Mouse (Mus musculus) liver, postnatal 0 days (tissue): ENCODE measurements around the gene Vgll3.

Experiments used
- CTCF ChIP-seq: sonication (generic); IDR thresholded peaks from 2 replicates; pipeline ENCODE4 v1.5.1; 2016; ENCODE audit warnings: antibody characterized with exemption, low read depth
- EP300 ChIP-seq: IDR thresholded peaks from 2 replicates; pipeline ENCODE4 v1.6.1; 2016; ENCODE audit warnings: antibody characterized with exemption, low read depth, mild to moderate bottlenecking

DNA sequence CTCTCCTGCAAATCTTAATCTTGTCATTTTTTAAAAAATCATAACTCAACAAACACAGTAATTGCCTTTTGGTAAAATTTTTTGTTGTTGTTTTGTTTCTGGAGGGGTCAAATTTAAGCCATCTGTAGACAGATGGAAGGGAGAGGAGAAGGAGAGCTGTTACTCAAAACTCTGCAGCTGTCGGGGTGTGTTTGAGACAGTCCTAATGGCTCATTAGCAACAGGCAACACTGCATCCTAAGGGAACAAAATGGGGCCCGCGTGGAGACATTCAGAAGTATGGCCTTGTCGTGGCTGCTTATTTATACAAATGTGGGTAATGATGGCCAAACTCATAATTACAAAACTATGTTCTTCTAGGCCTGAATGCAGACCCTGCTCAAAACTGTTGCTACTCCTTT lies 73.9 kb downstream of the Vgll3 start:
- TF ChIP-seq CTCF (no peak), EP300 (no peak)
